Mouse (Mus musculus) midbrain, embryonic 13.5 days (tissue): ENCODE results near the gene Traf1. TPM values are rescaled to one million over a fixed set of nuclear protein-coding genes. Genes with fewer than 3 reads are reported as not detected.

Experiments
- polyA plus RNA-seq: library from polyadenylated mRNA; unstranded; fragments of >200 nt; fragmentation: Nextera tagmentation; extraction: Ambion mirVana; gene quantifications from 2 replicates; pipeline ENCODE4 v1.2.1, GENCODE M21; 2015

The Traf1 gene
- polyA plus RNA-seq, 1 experiment from 2014 or later = 0.59 TPM

Other genes with a start within 250 kb of the Traf1 start
- 123 and 126 TPM in 2 replicates for gene Gapvd1, start 206.5 kb downstream of the Traf1 start, polyA plus RNA-seq
- gene Hspa5, start 189.8 kb downstream of the Traf1 start, polyA plus RNA-seq = 464 and 489 TPM in 2 replicates
- 21.8 and 22.7 TPM in 2 replicates for gene Rabepk, start 161.9 kb downstream of the Traf1 start, polyA plus RNA-seq
- 80.4 and 88.8 TPM in 2 replicates for gene Fbxw2, start 135.5 kb downstream of the Traf1 start, polyA plus RNA-seq
- 0.19 TPM in 1 of 2 replicates, not detected in the other for gene Gm34653, start 128.8 kb downstream of the Traf1 start, polyA plus RNA-seq
- gene Cutal, start 87.4 kb downstream of the Traf1 start, polyA plus RNA-seq = 0.28 and 0.39 TPM in 2 replicates
- gene Psmd5, start 86.8 kb downstream of the Traf1 start, polyA plus RNA-seq = 104 and 110 TPM in 2 replicates
- 1.2 and 2.2 TPM in 2 replicates for gene Phf19, start 47.7 kb downstream of the Traf1 start, polyA plus RNA-seq
- gene Hc, start 99.7 kb upstream of the Traf1 start, polyA plus RNA-seq = 0.58 and 0.97 TPM in 2 replicates
- gene AI182371, start 139.8 kb upstream of the Traf1 start, polyA plus RNA-seq = 0.22 and 0.46 TPM in 2 replicates
- 16.7 and 18.1 TPM in 2 replicates for gene Cntrl, start 147.7 kb upstream of the Traf1 start, polyA plus RNA-seq
- 419 and 463 TPM in 2 replicates for gene Rab14, start 239.3 kb upstream of the Traf1 start, polyA plus RNA-seq